Mouse (Mus musculus): ENCODE data around the gene Trnp1.
"Not testable (repeated sequence)": the region's sequence is repeated elsewhere in the genome, so short reads cannot be mapped to it uniquely, and the experiment has no call there.

The Trnp1 gene

DNA sequence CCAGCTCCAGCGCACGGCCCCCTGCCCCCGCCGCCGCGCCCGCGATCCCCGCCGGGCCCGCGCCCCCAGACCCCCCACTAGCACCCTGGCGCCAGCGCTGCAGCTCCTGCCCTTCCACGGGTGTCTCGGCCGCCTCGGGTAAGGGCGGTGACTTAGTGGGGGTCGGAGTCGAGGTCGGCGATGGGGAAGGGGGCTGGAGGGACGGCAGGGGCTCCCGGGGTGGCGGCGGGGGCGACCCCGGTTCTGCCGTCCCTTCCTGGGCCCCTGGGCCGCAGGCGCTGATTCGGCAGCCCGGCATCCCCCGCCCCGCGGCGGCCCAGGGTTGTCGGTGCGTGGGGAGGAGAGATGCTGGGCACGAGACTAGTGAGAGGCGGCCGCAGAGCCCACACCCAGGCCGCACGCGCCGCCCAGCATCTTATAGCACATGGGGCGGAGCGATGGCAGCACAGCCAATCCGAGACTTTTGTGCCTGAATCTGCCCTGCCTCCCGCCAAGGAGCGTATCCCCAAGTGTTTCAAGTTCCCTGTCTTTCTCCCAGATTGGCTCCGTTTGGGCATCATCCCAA lies at the start of gene Trnp1:
Gene Trnp1 (minus strand): TSS at position 391 of the 565 bp plus-strand sequence.
- peak; percentile 75 for DNase-seq (ENCODE audit: low read depth, low spot score)

- DNase-seq (ENCODE audit: low read depth, low spot score): peak; percentile 92
Measured at GRCm38 (mm10) chr4:133545272-133546231, 47.2 kb upstream of the Trnp1 start, which contains the start of gene Nudc. Gene Nudc, minus strand, starts transcription at chr4:133545996.

- DNase-seq (ENCODE audit: low read depth, low spot score): no peak
Measured at GRCm38 (mm10) chr4:133536652-133537051, 38.3 kb upstream of the Trnp1 start.

- DNase-seq (ENCODE audit: low read depth, low spot score): no peak
Measured at GRCm38 (mm10) chr4:133536081-133536480, 37.7 kb upstream of the Trnp1 start.

- DNase-seq (ENCODE audit: low read depth, low spot score): no peak
Measured at GRCm38 (mm10) chr4:133532777-133533176, 34.4 kb upstream of the Trnp1 start.

DNA sequence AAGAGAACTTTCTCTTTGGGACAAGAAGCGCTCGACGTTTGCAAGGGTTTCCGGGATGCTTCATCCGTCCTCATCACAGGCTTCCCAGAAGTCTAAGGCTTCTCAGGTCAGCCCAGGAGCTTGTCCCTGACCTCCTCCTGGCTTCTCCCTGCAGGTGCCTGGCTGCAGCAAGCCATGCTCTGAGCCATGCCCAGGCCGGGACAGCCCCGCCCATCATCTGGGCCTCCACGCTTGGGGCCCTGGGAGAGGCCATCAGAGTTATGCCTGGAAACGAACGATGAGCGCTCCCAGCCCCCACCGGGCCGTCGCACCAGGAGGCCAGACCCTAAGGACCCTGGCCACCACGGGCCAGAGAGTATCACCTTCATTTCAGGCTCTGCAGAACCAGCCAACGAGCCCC lies 29.4 kb upstream of the Trnp1 start:
- DNase-seq (ENCODE audit: low read depth, low spot score): no peak

DNA sequence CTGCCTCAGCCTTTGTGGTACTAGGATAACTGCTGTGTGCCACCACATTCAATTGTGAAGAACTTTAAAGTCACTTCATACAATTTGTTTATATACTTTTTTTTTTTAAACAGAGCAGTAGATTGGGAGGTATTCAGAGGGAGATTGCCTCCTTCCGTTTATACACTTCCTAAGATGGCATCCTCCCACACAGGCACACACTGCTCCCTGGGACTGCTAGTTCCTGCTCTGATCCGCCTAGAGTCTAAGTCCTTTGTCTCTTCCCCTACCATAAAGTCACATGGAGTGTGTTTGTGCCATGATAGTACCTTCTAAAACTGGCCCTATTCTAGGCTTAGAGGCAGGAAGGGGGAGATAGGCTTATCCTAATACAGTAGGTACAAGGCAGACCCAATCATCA lies 23.2 kb upstream of the Trnp1 start:
- DNase-seq (ENCODE audit: low read depth, low spot score): no peak

GRCm38 (mm10) chr4:133519369-133519665 lies 21.0 kb upstream of the Trnp1 start:
- DNase-seq (ENCODE audit: low read depth, low spot score): no peak

DNA sequence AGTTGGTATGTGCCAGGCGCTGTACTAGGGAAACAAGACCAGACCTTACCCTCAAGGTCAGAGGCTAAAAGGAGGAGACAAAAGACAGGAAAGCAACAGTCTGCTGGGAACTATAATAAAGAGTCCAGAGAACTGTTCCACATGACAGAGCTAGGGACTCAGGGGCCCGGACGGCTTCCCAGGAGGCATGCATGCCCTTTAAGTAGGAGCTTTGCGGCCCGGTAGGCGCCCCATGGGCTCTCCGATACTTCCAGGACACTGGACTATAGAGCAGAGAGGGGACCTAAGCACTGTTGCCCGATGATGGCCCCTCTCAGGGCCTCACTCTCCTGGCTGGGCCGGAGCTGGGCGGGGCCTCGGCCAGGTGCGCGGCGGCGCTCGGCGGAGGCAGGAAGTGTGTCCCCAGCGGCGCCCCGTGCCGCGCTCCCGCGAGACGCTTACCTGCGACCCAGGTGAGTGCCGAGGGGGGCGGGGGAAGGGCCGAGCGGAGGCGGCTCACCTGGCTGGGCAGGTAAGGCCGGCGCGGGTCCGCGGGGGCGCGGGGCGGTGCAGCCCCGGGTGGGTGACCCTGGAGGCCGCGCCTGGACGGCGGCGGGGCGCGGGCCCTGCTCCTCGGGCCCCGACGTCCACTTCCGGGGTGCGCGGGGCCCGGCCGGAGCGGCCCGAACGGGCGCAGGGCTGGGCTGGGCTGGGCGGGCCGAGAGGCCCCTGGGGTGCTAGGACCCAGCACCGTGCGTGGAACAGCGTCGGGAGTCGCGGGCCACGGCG lies 20.4 kb upstream of the Trnp1 start, which contains the start of gene Kdf1:
Gene Kdf1 (plus strand): TSS at position 363 of the 768 bp plus-strand sequence.
- DNase-seq (ENCODE audit: low read depth, low spot score): no peak

- DNase-seq (ENCODE audit: low read depth, low spot score): peak; percentile 52
Measured at GRCm38 (mm10) chr4:133512972-133513371, 14.6 kb upstream of the Trnp1 start.

GRCm38 (mm10) chr4:133512511-133512910 lies 14.2 kb upstream of the Trnp1 start:
- DNase-seq (ENCODE audit: low read depth, low spot score): not testable (repeated sequence)

GRCm38 (mm10) chr4:133511050-133511449 lies 12.7 kb upstream of the Trnp1 start:
- DNase-seq (ENCODE audit: low read depth, low spot score): no peak

DNA sequence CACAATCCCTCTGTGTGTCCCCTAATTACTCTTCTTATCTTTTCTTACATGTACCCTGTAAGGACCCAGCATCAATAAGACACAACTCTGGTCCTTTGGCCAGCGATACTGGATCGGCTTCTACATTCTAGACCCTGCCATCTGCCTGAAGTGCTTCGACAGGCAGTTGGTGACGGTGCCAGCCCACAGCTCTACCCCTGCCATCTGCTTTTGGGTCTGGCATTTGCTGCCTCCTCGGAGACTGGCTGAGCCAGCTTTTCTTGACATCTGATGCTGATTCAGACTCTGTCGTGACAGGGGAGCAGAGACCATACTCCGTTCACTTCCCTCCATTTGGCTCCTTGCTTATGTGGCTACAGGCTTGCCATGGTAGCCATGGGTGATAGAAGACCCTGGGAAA lies 10.6 kb upstream of the Trnp1 start:
- no peak for DNase-seq (ENCODE audit: low read depth, low spot score)

- DNase-seq (ENCODE audit: low read depth, low spot score): no peak
Measured at GRCm38 (mm10) chr4:133506573-133506972, 8.2 kb upstream of the Trnp1 start.

DNA sequence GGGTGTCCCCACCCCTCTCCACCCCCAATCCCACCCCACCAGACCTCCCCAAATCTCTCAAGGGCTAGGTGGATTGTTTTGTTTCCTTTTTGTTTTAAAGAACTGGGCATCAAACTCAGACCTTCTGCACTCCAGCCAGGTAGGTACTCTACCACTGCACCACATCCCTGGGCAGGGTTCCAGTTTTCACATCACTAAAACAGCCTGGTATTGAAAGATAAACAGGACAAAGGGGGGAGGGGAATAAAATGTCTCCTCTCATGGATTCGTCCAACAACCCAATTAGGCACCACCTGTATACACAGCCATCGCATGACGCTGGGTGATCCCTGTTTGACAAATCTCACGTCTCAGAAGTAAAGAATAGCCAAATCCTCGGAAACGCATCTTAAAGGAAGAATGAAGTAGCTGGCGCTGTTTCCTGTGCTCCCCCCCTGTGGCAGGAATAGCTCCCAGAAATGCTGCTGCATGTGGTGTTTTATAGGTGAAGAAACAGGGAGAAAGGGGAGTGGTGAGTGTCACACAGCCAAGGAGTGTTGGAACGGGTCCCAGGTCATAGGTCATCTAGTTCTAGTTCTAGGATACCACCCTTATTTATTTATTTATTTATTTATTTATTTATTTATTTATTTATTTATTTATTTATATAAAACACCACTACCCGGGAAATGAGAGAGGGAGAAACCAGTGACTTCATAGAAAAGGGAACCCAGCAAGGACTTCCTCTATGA lies 6.6 kb upstream of the Trnp1 start:
- DNase-seq (ENCODE audit: low read depth, low spot score): no peak

DNA sequence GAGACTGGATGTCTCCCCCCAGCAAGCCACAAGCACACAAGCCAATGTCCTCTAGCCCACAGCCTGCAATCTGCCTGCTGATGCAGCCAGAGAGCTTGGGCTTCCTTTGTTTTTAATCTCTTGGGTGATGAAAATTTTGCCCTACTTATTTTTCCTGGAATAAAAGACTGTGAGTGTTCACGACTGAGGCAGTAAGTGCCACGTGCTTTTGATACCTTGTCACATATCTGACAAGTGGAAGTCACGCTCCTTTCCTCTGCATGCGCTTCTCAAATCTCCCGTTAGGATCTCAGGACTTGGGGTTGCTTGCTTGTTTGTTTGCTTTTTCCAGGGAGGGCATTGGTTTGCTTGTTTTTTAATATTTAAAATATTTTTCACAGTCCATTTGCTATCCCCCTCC lies 6.0 kb upstream of the Trnp1 start:
- no peak for DNase-seq (ENCODE audit: low read depth, low spot score)

GRCm38 (mm10) chr4:133501514-133501913 lies 3.2 kb upstream of the Trnp1 start:
- no peak for DNase-seq (ENCODE audit: low read depth, low spot score)

DNA sequence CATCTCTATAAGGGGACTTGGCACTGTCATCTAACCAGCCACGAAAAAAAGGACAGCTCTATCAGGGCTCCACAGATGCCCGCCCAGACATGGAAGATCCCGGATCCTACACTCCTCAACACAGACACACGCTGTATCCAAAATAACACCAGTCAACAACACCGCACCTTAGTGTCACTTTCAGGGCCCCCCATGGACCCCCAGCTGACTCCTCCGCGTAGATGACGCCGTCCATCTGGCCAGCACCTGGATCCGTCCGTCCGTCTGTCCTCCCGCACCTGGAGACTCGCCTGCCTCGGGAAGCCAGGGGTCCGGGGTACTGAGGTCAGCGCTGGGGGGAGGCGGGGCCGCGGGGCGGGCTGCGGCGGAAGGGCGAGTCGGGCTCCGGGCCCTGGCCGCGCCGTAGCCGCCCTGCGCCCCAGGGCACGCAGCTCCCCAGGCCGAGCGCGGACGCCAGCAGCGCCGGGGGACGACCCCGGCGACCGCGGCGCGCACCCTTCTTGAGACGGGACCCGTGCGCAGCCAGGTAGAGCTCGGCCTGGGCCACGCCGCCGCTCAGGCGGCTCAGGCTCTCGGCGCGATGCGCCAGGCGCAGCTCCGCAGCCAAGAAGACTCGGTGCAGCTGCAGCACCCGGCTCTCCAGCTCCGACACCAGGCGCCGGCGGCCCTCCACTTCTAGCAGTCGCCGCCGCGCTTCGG lies 740 bp downstream of the Trnp1 start:
- no peak for DNase-seq (ENCODE audit: low read depth, low spot score)

DNA sequence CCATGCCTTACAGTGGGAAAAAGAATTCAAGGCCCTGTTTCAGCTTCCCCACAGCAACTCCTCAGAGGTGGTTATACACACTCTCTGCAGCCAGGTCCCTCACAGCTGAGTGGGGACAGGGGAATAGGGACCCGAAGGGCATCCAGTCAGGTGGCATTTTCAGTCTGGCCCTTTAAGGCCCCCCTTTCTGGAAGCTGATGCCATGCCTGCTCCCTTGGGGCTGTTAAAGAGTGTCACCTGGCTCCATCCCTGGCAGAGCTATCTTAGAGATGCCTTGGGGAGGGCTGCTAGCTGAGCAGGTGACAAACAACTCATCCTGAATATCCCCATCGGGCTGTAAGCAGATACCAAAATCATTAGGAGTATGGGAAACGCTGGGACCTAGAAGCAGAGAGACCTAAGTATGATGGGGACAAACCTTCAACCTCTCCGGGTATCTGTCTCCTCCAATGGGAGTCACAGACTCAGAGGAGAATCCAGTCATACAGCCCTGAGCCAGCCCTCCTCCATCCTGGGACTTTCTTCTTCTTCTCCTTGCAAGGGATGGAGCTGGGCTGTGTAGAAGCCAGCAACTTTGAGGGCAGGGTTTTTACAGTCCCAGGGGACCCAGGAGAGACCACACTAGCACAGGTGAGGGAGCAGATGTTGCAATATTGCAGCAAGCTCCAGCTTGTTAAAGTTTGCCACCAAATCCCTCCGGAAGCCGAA lies 1.5 kb downstream of the Trnp1 start:
- no peak for DNase-seq (ENCODE audit: low read depth, low spot score)

DNA sequence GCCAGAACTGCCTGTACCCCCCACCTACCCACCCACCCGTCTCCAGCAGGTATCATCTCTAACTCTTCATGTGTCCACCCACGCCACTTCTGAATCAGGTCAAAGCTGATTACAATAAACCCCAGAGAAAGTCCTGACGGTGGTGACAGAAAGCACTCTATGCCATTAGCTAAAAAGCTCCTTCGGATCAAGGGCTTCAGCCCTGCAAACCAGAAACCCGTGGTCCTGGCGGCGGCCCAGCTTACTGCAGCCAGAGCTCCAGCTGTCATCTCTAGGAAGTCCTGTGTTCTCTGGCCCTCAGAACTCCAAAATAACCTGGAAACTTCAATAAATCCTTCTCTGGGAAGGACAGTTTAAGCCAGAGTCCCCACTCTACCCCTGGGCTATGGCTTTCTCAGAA lies 2.6 kb downstream of the Trnp1 start:
- DNase-seq (ENCODE audit: low read depth, low spot score): no peak

All from WW6 (cell line).